Mouse (Mus musculus): ENCODE measurements at regions not wholly inside any gene's neighbourhood (a gene's known extent, or its start where the extent isn't known, plus 50 kb on each side); places are given as distances from the start of the nearest gene placed in this dataset.
A peak's percentile ranks its signal among the peaks of the same experiment; 100 is the strongest.
"Not testable (repeated sequence)": the region's sequence is repeated elsewhere in the genome, so short reads cannot be mapped to it uniquely, and the experiment has no call there.

- TF ChIP-seq CTCF (IDR thresholded peaks at IDR 0.05; ENCODE audit: low read depth, low read length): peak; percentile 55
- not testable (repeated sequence) for TF ChIP-seq EP300 (IDR thresholded peaks at IDR 0.05; ENCODE audit: insufficient read depth, low read depth, low read length); POLR2A (IDR thresholded peaks at IDR 0.05; ENCODE audit: insufficient read depth, low read length)
These were observed 108.1 kb upstream of the Ywhaq start for GRCm38 (mm10) chr12:21525567-21525966.

Data from ES-Bruce4 (cell line).